Mouse (Mus musculus) testis, adult 2 months (tissue): ENCODE data around the gene Zfp810. TPM values are rescaled to one million over a fixed set of nuclear protein-coding genes. Genes with fewer than 3 reads are reported as not detected.

ENCODE experiments used
- H3K27ac ChIP-seq: fragments of 200-500 bp; 2 replicates; pipeline ENCODE4 v1.5.1; 2012; ENCODE audit warnings: low read depth, low read length; ENCODE audit not compliant: control insufficient read depth, insufficient read depth
- H3K27me3 ChIP-seq: fragments of 200-500 bp; 2 replicates; pipeline ENCODE4 v1.6.1; 2012; ENCODE audit warnings: mild to moderate bottlenecking, low read length, moderate library complexity; ENCODE audit not compliant: control insufficient read depth, insufficient read depth
- H3K36me3 ChIP-seq: fragments of 200-500 bp; 2 replicates; pipeline ENCODE4 v1.6.1; 2012; ENCODE audit warnings: mild to moderate bottlenecking, low read length; ENCODE audit not compliant: control insufficient read depth, insufficient read depth
- H3K4me1 ChIP-seq: fragments of 200-500 bp; 2 replicates; pipeline ENCODE4 v1.6.1; 2012; ENCODE audit warnings: low read length; ENCODE audit not compliant: control insufficient read depth, insufficient read depth
- H3K4me3 ChIP-seq: fragments of 200-500 bp; 2 replicates; pipeline ENCODE4 v1.5.1; 2012; ENCODE audit warnings: low read depth, mild to moderate bottlenecking, low read length, moderate library complexity, mixed read lengths; ENCODE audit not compliant: control insufficient read depth
- CTCF ChIP-seq: fragments of 200-500 bp; IDR thresholded peaks from 2 replicates; pipeline ENCODE4 v1.5.1; 2012; ENCODE audit warnings: low read depth, mild to moderate bottlenecking, inconsistent platforms, low read length, moderate library complexity; ENCODE audit not compliant: control insufficient read depth, insufficient read depth, insufficient replicate concordance
- POLR2A ChIP-seq: fragments of 200-500 bp; IDR thresholded peaks from 2 replicates; pipeline ENCODE4 v1.6.1; 2012; ENCODE audit warnings: low read depth, mild to moderate bottlenecking, inconsistent platforms, low read length, moderate library complexity; ENCODE audit not compliant: control insufficient read depth
- polyA plus RNA-seq: library from polyadenylated mRNA; depleted of rRNA; stranded (reverse); fragments of >200 nt; gene quantifications from 2 replicates; pipeline ENCODE4 v1.2.3, GENCODE M21; 2012; rRNA removed

Zfp810 gene
- polyA plus RNA-seq, 1 experiment = 2.6 TPM

GRCm38 (mm10) chr9:22258784-22259183 is 48.7 kb downstream of the Zfp810 start:
- no peaks in the 10 kb centered on the region for H3K36me3 ChIP-seq
- TF ChIP-seq POLR2A = no peak
- TF ChIP-seq CTCF = no peak
- H3K27me3 ChIP-seq = no peaks in the 10 kb centered on the region; the same call in 1 of the 2 replicates
- no peak overlapping the region for H3K4me3 ChIP-seq
- no peak overlapping the region for H3K27ac ChIP-seq
- H3K4me1 ChIP-seq = peaks cover 6% of the 10 kb centered on the region

GRCm38 (mm10) chr9:22256579-22256978 is 50.9 kb downstream of the Zfp810 start:
- no peaks in the 10 kb centered on the region for H3K36me3 ChIP-seq
- TF ChIP-seq POLR2A (no peak), CTCF (no peak)

DNA sequence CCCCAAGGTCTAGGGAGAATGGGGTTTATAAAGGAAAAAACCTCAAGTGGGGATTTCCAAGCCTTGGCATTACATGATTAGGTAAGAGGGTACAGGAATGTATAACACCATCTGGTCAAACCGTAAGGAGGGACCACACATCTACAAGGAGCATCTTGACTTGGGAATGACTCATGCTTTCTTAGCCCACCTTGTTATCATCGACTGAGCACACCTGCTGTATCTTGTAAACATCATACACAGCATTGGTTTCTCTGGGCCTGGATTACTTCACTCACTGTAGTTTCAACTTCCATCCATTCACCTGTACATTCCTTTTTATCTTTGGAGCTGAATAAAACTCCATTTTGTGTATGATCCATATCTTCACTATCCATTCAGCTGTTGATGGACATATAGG is 63.2 kb downstream of the Zfp810 start:
- no peaks in the 10 kb centered on the region for H3K36me3 ChIP-seq
- H3K27ac ChIP-seq = no peak overlapping the region
- TF ChIP-seq POLR2A (no peak), CTCF (no peak)
- no peaks in the 10 kb centered on the region for H3K27me3 ChIP-seq
- no peaks in the 10 kb centered on the region for H3K4me1 ChIP-seq
- H3K4me3 ChIP-seq = no peak overlapping the region

More at GRCm38 (mm10) chr9:22256579-22256978, 50.9 kb downstream of the Zfp810 start:
- H3K27ac ChIP-seq = no peak overlapping the region
- H3K4me1 ChIP-seq = peaks cover 6% of the 10 kb centered on the region
- H3K27me3 ChIP-seq = no peaks in the 10 kb centered on the region; the same call in 1 of the 2 replicates
- H3K4me3 ChIP-seq = no peak overlapping the region

DNA sequence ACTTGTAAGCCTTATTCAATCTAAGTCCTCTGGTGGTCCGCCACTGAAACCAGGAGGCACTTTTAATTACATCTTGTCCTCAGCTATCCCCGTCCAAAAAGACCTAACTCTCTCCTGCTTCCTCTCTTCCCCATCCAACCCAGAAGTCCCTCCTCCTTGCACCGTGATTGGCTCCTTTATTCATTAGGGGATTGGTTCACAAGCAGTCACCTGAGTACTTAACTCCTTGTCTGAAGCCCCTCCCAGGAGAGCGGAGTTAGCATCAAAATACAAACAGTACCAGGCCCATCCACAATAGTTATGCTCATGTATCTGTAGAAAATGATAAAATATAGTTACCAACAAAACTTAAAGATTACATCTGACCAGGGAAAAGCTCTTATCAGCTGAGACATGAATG is 67.4 kb downstream of the Zfp810 start:
- Histone ChIP-seq H3K27ac (no peak overlapping the region), H3K4me1 (no peaks in the 10 kb centered on the region), H3K27me3 (no peaks in the 10 kb centered on the region), H3K36me3 (no peaks in the 10 kb centered on the region), H3K4me3 (no peak overlapping the region)
- TF ChIP-seq CTCF = no peak
- TF ChIP-seq POLR2A = no peak

DNA sequence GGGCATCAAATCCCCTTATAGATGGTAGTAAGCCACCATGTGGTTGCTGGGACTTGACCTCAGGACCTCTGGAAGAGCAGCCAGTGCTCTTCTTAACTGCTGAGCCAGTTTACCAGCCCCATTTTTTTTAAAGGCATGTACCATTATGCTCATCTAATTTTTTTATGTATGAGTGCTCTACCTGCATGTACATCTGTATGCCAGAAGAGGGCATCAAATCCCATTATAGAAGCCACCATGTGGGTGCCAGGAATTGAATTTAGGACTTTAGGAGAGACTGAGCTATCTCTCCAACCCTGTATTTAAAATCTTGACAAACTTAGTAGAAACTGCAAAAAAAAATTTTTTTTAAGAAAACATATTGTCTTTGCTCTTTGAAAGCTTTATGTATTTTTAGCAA is 76.9 kb downstream of the Zfp810 start:
- no peak for TF ChIP-seq POLR2A
- TF ChIP-seq CTCF = no peak
- H3K36me3 ChIP-seq = no peaks in the 10 kb centered on the region
- H3K4me1 ChIP-seq = peaks cover 5% of the 10 kb centered on the region
- no peak overlapping the region for H3K4me3 ChIP-seq
- H3K27ac ChIP-seq = no peak overlapping the region
- no peaks in the 10 kb centered on the region for H3K27me3 ChIP-seq

DNA sequence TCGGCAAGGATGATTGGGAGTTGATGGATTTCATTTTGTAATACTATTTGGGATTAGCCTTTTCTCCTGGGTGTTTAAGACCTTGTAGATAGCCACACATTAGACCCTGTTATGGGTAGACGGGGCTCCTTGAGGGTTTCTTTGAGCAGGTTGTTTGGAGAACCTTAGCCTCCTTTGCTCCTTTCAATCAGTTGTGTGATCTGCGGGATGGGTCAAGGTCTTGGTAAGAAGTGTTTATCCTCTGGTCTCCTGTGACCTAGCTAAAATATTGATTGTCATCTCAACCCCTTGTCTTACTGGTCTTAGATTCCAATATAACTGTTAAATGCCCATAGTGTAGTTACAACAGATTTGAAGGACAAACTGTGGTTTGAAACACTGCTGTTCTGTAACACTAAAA is 77.4 kb downstream of the Zfp810 start:
- TF ChIP-seq CTCF (no peak), POLR2A (no peak)
- Histone ChIP-seq H3K27ac (no peak overlapping the region), H3K36me3 (no peaks in the 10 kb centered on the region), H3K4me1 (peaks cover 5% of the 10 kb centered on the region), H3K27me3 (no peaks in the 10 kb centered on the region), H3K4me3 (no peak overlapping the region)

GRCm38 (mm10) chr9:22229386-22230026 is 77.9 kb downstream of the Zfp810 start:
- Histone ChIP-seq H3K4me3 (no peak overlapping the region), H3K27ac (no peak overlapping the region), H3K27me3 (no peaks in the 10 kb centered on the region), H3K36me3 (no peaks in the 10 kb centered on the region), H3K4me1 (peaks cover 7% of the 10 kb centered on the region)
- no peak for TF ChIP-seq POLR2A
- TF ChIP-seq CTCF = no peak

DNA sequence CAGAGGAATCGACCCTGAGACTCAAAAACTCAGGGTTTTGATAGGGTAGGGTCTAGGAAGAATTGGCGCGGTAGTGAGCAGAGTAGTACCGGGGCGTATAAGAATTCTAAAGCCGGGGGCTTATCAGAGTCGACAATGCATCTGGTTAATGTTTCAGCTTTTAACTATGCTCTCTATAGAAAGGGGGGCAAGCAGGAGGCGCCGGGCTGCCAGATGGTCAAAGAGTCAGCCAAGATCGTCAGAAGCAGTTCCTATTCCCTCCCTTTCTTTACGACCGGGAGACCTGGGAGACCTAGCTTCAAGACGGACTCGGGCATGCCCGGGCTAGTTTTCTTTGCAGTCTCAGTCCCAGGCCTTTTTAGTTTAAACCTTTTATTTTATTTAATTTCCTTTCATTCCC is 80.6 kb downstream of the Zfp810 start:
- H3K27ac ChIP-seq = peak overlapping the region; percentile 58; the same call in 1 of the 2 replicates
- H3K4me3 ChIP-seq = peak overlapping the region; percentile 21
- no peaks in the 10 kb centered on the region for H3K36me3 ChIP-seq
- TF ChIP-seq POLR2A (no peak), CTCF (no peak)
- peaks cover 7% of the 10 kb centered on the region for H3K4me1 ChIP-seq
- H3K27me3 ChIP-seq = no peaks in the 10 kb centered on the region

Other genes with a start within 250 kb of the Zfp810 start
- gene Gm49318, start 236.4 kb downstream of the Zfp810 start, polyA plus RNA-seq = not detected in 2 replicates
- gene Zfp653, start 236.3 kb downstream of the Zfp810 start, polyA plus RNA-seq = 43.1 and 44.9 TPM in 2 replicates
- 71.6 and 72.6 TPM in 2 replicates for gene Ecsit, start 222.2 kb downstream of the Zfp810 start, polyA plus RNA-seq
- gene Cnn1, start 208.4 kb downstream of the Zfp810 start, polyA plus RNA-seq = 5.8 and 22.3 TPM in 2 replicates
- gene Elof1, start 190.5 kb downstream of the Zfp810 start, polyA plus RNA-seq = 1,299 and 1,403 TPM in 2 replicates
- 8.2 and 10.7 TPM in 2 replicates for gene Acp5, start 171.9 kb downstream of the Zfp810 start, polyA plus RNA-seq
- 64.8 and 73.5 TPM in 2 replicates for gene Pigyl, start 150.8 kb downstream of the Zfp810 start, polyA plus RNA-seq
- 0.05 and 0.16 TPM in 2 replicates for gene Zfp872, start 119.6 kb downstream of the Zfp810 start, polyA plus RNA-seq
- 8.5 and 9.4 TPM in 2 replicates for gene Zfp809, start 81.9 kb downstream of the Zfp810 start, polyA plus RNA-seq
- 0.02 and 0.05 TPM in 2 replicates for gene Zfp599, start 47.8 kb downstream of the Zfp810 start, polyA plus RNA-seq
- gene Anln, start 81.5 kb upstream of the Zfp810 start, polyA plus RNA-seq = 5.1 and 6.3 TPM in 2 replicates
- 43.0 and 44.2 TPM in 2 replicates for gene 9530077C05Rik, start 103.9 kb upstream of the Zfp810 start, polyA plus RNA-seq
- not detected in 2 replicates for gene Gm17545, start 146.6 kb upstream of the Zfp810 start, polyA plus RNA-seq
- 96.7 and 131 TPM in 2 replicates for gene Rp9, start 162.1 kb upstream of the Zfp810 start, polyA plus RNA-seq
- 49.7 and 55.3 TPM in 2 replicates for gene Bbs9, start 168.1 kb upstream of the Zfp810 start, polyA plus RNA-seq